Mouse (Mus musculus): ENCODE measurements around the gene Cenpu. TPM values are rescaled to one million over a fixed set of nuclear protein-coding genes. Genes with fewer than 3 reads are reported as not detected.

Cenpu gene
- polyA plus RNA-seq, 1 experiment from 2014 or later = 14.4 TPM

DNA sequence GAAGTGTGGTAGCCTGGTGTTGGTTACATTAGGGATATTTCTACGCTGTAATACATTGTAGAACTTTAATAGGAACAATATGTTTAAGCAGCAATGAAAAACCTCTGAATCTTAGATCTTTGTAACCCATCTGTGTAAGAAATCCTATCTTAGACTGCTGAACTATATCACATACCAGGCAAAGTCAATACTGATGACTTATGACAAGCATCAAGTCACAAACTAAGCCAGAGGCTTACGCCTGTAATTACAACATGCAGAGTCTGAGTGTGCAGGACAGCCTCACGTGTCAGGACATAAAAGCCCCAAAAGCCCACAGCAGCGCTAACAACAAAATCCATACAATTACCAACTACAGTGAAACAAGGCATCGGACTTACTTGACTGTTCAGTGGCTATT is 51.8 kb downstream of the Cenpu start:
- Histone ChIP-seq H3K4me1 (no peaks in the 10 kb centered on the region), H3K9me3 (no peaks in the 10 kb centered on the region), H3K36me3 (0 out of 2 replicates have a peak, but pooled peaks cover 6% of the 10 kb centered on the region), H3K4me3 (replicated peaks) (no peak overlapping the region), H3K27ac (no peak overlapping the region), H3K9ac (no peak overlapping the region), H3K4me2 (no peak overlapping the region), H3K27me3 (replicated peaks) (no peaks in the 10 kb centered on the region)
- WGBS = 83% methylated on average over 5 of the region's 5 CpGs
- ATAC-seq (ENCODE audit: insufficient read depth, low FRiP score, low read depth) = no peak

DNA sequence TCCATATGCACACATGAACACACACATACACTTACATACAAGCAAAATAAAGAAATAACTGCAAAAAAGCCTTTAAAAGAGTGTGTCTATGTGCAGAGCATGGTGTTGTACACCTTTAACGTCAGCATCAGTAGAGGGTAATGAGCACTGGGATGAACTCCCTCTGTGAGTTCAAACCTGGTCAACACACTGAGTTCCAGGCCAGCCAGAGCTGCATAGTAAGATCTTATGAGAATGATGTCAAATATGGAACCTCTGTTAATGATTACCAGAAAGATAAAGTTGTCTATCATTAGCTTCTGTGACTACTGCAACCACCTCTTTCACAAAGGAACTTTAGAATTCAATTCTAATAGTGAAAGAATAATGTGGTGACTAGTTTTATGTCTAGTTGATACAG is 55.1 kb downstream of the Cenpu start:
- H3K36me3 ChIP-seq = peaks cover 6% of the 10 kb centered on the region; the same call in 1 of the 2 replicates
- no peak for ATAC-seq (ENCODE audit: insufficient read depth, low FRiP score, low read depth)
- H3K4me1 ChIP-seq = no peaks in the 10 kb centered on the region
- no peaks in the 10 kb centered on the region for H3K27me3 ChIP-seq (replicated peaks)
- H3K9ac ChIP-seq = no peak overlapping the region
- WGBS = 69% methylated on average over 1 of the region's 1 CpGs
- no peak overlapping the region for H3K4me3 ChIP-seq (replicated peaks)
- H3K9me3 ChIP-seq = no peaks in the 10 kb centered on the region
- no peak overlapping the region for H3K4me2 ChIP-seq
- H3K27ac ChIP-seq = no peak overlapping the region

- 79% methylated on average over 8 of the region's 8 CpGs for WGBS
- H3K27ac ChIP-seq = 0 out of 2 replicates have a peak overlapping the region, but pooled peaks have one; percentile 16
- 0 out of 2 replicates have a peak, but pooled peaks have one; percentile 28 for ATAC-seq (ENCODE audit: insufficient read depth, low FRiP score, low read depth)
- H3K9ac ChIP-seq = no peak overlapping the region
- H3K36me3 ChIP-seq = no peaks in the 10 kb centered on the region; the same call in 1 of the 2 replicates
- no peak overlapping the region for H3K4me3 ChIP-seq (replicated peaks)
- H3K9me3 ChIP-seq = no peaks in the 10 kb centered on the region
- H3K4me1 ChIP-seq = peaks cover 7% of the 10 kb centered on the region; the same call in 1 of the 2 replicates
- H3K27me3 ChIP-seq (replicated peaks) = no peaks in the 10 kb centered on the region
- H3K4me2 ChIP-seq = no peak overlapping the region
These were observed 59.7 kb downstream of the Cenpu start for GRCm38 (mm10) chr8:46611557-46611956.

GRCm38 (mm10) chr8:46612913-46613312 is 61.1 kb downstream of the Cenpu start:
- no peak overlapping the region for H3K4me2 ChIP-seq
- no peak overlapping the region for H3K4me3 ChIP-seq (replicated peaks)
- H3K9ac ChIP-seq = no peak overlapping the region
- peaks cover 8% of the 10 kb centered on the region; the same call in 1 of the 2 replicates for H3K4me1 ChIP-seq
- no peak for ATAC-seq (ENCODE audit: insufficient read depth, low FRiP score, low read depth)
- H3K9me3 ChIP-seq = no peaks in the 10 kb centered on the region
- H3K27me3 ChIP-seq (replicated peaks) = no peaks in the 10 kb centered on the region
- no peak overlapping the region; the same call in 1 of the 2 replicates for H3K27ac ChIP-seq
- WGBS = 66% methylated on average over 4 of the region's 4 CpGs
- H3K36me3 ChIP-seq = no peaks in the 10 kb centered on the region; the same call in 1 of the 2 replicates

GRCm38 (mm10) chr8:46613377-46613776 is 61.5 kb downstream of the Cenpu start:
- Histone ChIP-seq H3K36me3 (no peaks in the 10 kb centered on the region; the same call in 1 of the 2 replicates), H3K4me3 (replicated peaks) (no peak overlapping the region), H3K27ac (0 out of 2 replicates have a peak overlapping the region, but pooled peaks have one; percentile 26), H3K9ac (no peak overlapping the region), H3K4me2 (no peak overlapping the region), H3K4me1 (peaks cover 8% of the 10 kb centered on the region; the same call in 1 of the 2 replicates), H3K9me3 (no peaks in the 10 kb centered on the region), H3K27me3 (replicated peaks) (no peaks in the 10 kb centered on the region)
- 47% methylated on average over 4 of the region's 4 CpGs for WGBS
- no peak for ATAC-seq (ENCODE audit: insufficient read depth, low FRiP score, low read depth)

DNA sequence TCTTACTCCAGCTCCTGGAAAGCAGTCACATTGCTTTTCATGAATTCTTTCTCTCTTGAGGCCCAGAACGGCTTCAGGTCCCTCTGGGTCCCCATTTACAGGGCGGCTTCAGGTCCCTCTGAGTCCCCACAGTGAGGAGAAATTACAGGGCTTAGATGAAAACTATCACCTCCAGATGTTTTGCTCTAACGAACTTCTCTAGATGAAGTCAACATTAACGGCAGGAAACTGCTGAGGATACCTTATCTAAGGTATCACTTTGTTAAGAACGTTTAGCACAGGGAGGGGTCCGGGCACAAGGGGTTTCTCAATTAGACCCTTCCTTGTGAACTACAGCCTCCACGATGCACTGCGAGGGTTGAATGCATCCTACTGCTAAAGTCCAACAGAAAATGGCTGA is 64.1 kb downstream of the Cenpu start:
- no peak overlapping the region for H3K9ac ChIP-seq
- H3K27ac ChIP-seq = no peak overlapping the region
- peak overlapping the region; percentile 65 for H3K4me2 ChIP-seq
- peak overlapping the region; percentile 84; the same call in 1 of the 2 replicates for H3K4me3 ChIP-seq (replicated peaks)
- no peaks in the 10 kb centered on the region for H3K36me3 ChIP-seq
- no peaks in the 10 kb centered on the region for H3K27me3 ChIP-seq (replicated peaks)
- no peak for ATAC-seq (ENCODE audit: insufficient read depth, low FRiP score, low read depth)
- WGBS = 78% methylated on average over 8 of the region's 8 CpGs
- H3K9me3 ChIP-seq = no peaks in the 10 kb centered on the region
- H3K4me1 ChIP-seq = peaks cover 8% of the 10 kb centered on the region; the same call in 1 of the 2 replicates

GRCm38 (mm10) chr8:46616879-46617689 is 65.3 kb downstream of the Cenpu start, which contains the start of the genes Primpol and Casp3:
Gene Primpol (minus strand): TSS chr8:46617212.
Gene Casp3 (plus strand): TSS chr8:46617291.
- H3K4me2 ChIP-seq = peak within 1 kb of the TSS; percentile 65
- peak; percentile 96 for ATAC-seq (ENCODE audit: insufficient read depth, low FRiP score, low read depth)
- H3K27me3 ChIP-seq (replicated peaks) = no peaks in the 10 kb centered on the region
- H3K27ac ChIP-seq = peak within 1 kb of the TSS; percentile 91
- peak within 1 kb of the TSS; percentile 84 for H3K4me3 ChIP-seq (replicated peaks)
- WGBS = under 1% methylated on average over 53 of the region's 54 CpGs
- H3K9me3 ChIP-seq = no peaks in the 10 kb centered on the region
- no peaks in the 10 kb centered on the region for H3K36me3 ChIP-seq
- H3K9ac ChIP-seq = peak within 1 kb of the TSS; percentile 81
- peaks cover 8% of the 10 kb centered on the region; the same call in 1 of the 2 replicates for H3K4me1 ChIP-seq

- Histone ChIP-seq H3K4me1 (peaks cover 8% of the 10 kb centered on the region; the same call in 1 of the 2 replicates), H3K27me3 (replicated peaks) (no peaks in the 10 kb centered on the region), H3K4me3 (replicated peaks) (peak overlapping the region; percentile 84), H3K9me3 (no peaks in the 10 kb centered on the region), H3K9ac (peak overlapping the region; percentile 68), H3K4me2 (peak overlapping the region; percentile 65), H3K36me3 (no peaks in the 10 kb centered on the region), H3K27ac (peak overlapping the region; percentile 91)
- under 1% methylated on average over 38 of the region's 38 CpGs for WGBS
- ATAC-seq (ENCODE audit: insufficient read depth, low FRiP score, low read depth) = peak; percentile 32
These were observed 66.1 kb downstream of the Cenpu start for GRCm38 (mm10) chr8:46617690-46618620.

DNA sequence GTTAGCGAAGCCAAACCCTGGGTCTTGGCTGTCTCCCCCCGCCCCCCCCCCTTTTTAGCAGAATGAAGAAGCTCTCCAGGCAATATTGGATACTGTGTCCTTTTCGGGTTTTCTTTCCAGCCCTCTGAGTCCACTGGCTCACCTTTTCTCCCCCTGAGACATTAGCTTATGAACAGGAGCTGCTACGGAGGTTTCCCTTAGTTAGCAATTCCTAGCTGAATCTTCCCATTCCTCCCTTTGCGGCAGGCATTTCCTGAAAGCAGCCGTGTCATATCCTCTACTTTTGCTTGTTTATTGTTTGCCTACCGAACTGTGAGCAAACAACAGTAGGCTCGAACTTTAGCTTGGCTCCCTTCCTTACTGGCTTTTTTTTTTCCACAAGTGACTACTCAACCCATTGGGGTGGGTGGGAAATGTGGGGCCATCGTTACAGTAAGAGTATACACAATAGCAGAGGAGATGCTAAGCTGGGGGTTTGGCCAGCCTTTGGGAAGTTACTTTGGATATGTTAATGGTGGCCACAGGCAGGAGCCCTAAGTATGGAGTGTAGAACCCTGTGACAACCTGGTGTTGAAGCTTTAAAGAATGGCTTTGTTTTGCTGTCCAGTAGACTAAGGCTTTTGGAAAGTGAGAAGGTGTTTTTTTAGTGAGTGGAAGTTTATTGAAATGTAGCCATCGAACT is 67.0 kb downstream of the Cenpu start:
- WGBS = 8% methylated on average over 10 of the region's 10 CpGs
- H3K27me3 ChIP-seq (replicated peaks) = no peaks in the 10 kb centered on the region
- no peaks in the 10 kb centered on the region for H3K9me3 ChIP-seq
- H3K9ac ChIP-seq = peak overlapping the region; percentile 68; the same call in 1 of the 2 replicates
- H3K36me3 ChIP-seq = no peaks in the 10 kb centered on the region
- H3K27ac ChIP-seq = no peak overlapping the region
- H3K4me1 ChIP-seq = peaks cover 8% of the 10 kb centered on the region; the same call in 1 of the 2 replicates
- ATAC-seq (ENCODE audit: insufficient read depth, low FRiP score, low read depth) = no peak
- H3K4me2 ChIP-seq = peak overlapping the region; percentile 65
- peak overlapping the region; percentile 84 for H3K4me3 ChIP-seq (replicated peaks)

DNA sequence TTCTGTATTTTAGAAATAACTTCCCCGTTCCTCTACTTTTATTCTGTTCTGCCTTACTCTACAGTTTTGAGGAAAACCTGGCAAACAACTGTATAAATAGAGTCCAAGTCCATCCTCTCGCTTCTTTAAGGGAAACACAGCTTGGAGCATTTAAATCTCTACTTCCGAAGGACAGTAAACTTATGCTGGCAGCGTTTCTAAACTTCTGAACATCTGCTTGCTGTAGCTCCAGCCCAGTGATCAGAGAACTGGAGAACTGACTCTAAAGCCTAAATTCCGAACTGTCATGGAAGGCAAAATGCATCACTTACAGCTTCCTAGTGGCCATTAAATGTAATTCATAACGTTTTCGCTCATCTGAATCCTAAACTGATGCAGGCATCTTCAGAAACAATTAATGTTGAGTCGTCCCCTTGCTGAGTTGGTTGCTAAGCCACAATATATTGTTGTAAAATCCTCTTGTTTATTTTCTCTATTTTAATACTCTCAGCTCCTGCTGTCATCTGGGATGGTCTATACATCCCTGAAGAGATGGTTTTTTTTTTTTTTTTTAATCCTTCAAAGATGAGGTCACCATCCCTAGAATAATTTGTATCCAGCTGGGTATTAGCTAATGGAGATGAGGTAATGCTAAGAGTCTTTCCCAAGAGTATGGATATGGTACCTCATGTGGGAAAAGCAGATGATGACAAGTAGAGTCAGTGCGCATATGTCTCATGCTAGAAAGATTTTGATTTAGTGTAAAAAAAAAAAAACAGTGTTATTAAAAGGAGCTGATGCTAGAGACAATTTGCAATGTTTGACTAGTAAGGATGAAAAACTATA is 70.8 kb downstream of the Cenpu start:
- Histone ChIP-seq H3K4me3 (replicated peaks) (no peak overlapping the region), H3K9me3 (no peaks in the 10 kb centered on the region), H3K4me1 (0 out of 2 replicates have a peak, but pooled peaks cover 3% of the 10 kb centered on the region), H3K27me3 (replicated peaks) (no peaks in the 10 kb centered on the region), H3K27ac (no peak overlapping the region), H3K4me2 (no peak overlapping the region), H3K9ac (no peak overlapping the region), H3K36me3 (no peaks in the 10 kb centered on the region)
- no peak for ATAC-seq (ENCODE audit: insufficient read depth, low FRiP score, low read depth)
- 59% methylated on average over 9 of the region's 9 CpGs for WGBS

All from stomach, embryonic 15.5 days (tissue).